Mouse (Mus musculus): Measurements from ENCODE around the gene Ryr1. TPM values are rescaled to one million over a fixed set of nuclear protein-coding genes. Genes with fewer than 3 reads are reported as not detected.

The Ryr1 gene
- polyA plus RNA-seq, 1 experiment from 2014 or later, result 19.7 TPM

DNA sequence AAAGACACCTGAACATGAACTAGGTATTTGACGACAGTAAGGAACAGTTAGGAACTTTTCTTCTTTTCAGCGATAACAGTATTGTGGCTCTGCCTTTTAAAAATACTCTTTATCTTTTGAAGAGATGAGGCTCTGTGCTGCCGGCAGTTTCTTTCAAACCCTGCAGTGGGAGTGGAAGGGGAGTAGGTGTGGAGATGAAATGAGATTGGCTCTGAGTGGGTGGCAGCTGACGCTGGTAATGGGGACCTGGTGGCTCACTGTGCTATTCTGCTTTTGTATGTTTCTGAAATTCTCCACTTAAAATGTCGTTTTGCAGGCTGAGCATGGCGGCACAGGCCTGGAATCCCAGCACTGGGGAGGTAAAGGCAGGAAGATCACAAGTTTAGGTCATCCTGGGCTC is 36.2 kb downstream of the Ryr1 start:
- no peaks in the 10 kb centered on the region for H3K36me3 ChIP-seq (ENCODE audit: control insufficient read depth, insufficient read depth)
- no peak overlapping the region for H3K27ac ChIP-seq (ENCODE audit: low read length)
- H3K4me1 ChIP-seq (replicated peaks; ENCODE audit: control insufficient read depth, insufficient read depth, low read length), result no peaks in the 10 kb centered on the region
- no peak overlapping the region for H3K9ac ChIP-seq (replicated peaks; ENCODE audit: low read depth, low read length)
- H3K4me3 ChIP-seq (replicated peaks; ENCODE audit: low read length), result no peak overlapping the region
- WGBS, result 72% methylated on average over 6 of the region's 6 CpGs
- no peaks in the 10 kb centered on the region for H3K9me3 ChIP-seq (ENCODE audit: control insufficient read depth, low read length)
- no peak overlapping the region for H3K4me2 ChIP-seq (ENCODE audit: low read length)
- ATAC-seq, result no peak
- no peaks in the 10 kb centered on the region for H3K27me3 ChIP-seq (replicated peaks; ENCODE audit: control insufficient read depth, insufficient read depth, low read length)

DNA sequence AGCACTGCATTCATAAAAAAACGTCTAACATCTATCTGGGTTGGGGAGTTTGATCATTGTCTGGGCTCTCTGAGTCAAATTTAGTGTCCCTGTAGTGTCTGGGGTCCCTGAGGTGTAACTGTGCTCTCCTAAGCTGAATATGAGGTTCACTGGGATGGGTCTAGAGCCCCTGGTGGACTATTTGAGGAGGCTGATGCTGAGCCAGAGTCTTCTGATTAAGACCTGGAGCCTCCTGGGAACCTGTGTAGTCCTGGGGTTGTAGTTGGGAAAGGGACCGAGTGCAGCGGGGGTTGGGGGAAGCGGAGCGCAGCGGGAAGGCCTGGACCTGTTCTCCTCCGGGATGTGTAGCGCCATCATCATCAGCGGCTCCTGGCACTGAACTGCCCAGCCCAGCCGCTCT is 38.1 kb downstream of the Ryr1 start:
- no peaks in the 10 kb centered on the region for H3K27me3 ChIP-seq (replicated peaks; ENCODE audit: control insufficient read depth, insufficient read depth, low read length)
- H3K27ac ChIP-seq (ENCODE audit: low read length), result no peak overlapping the region
- H3K4me2 ChIP-seq (ENCODE audit: low read length), result no peak overlapping the region
- no peak overlapping the region for H3K9ac ChIP-seq (replicated peaks; ENCODE audit: low read depth, low read length)
- no peak for ATAC-seq
- no peaks in the 10 kb centered on the region for H3K4me1 ChIP-seq (replicated peaks; ENCODE audit: control insufficient read depth, insufficient read depth, low read length)
- WGBS, result 91% methylated on average over 10 of the region's 10 CpGs
- no peaks in the 10 kb centered on the region for H3K9me3 ChIP-seq (ENCODE audit: control insufficient read depth, low read length)
- H3K36me3 ChIP-seq (ENCODE audit: control insufficient read depth, insufficient read depth), result no peaks in the 10 kb centered on the region
- H3K4me3 ChIP-seq (replicated peaks; ENCODE audit: low read length), result no peak overlapping the region

DNA sequence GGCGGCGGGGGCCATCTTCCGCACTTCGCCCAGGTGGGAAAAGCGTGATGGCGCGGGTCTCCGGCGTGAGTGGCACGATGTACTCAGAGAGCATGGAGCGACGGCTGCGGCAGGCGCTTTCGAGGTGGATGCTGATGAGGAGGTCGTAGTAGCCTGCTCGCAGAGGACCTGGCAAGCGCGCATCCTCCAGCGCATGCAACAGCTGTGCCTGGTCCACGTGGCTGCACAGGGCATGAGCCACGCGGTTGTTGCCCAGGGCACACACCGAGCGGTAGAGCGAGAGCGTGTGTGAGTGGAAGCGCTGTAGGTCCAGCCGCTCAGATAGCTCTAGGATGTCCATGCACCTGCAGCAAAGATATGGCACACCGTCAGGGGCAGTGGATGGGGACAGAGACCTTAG is 39.0 kb downstream of the Ryr1 start:
- Histone ChIP-seq H3K27ac (ENCODE audit: low read length) (no peak overlapping the region), H3K4me1 (replicated peaks; ENCODE audit: control insufficient read depth, insufficient read depth, low read length) (no peaks in the 10 kb centered on the region), H3K9me3 (ENCODE audit: control insufficient read depth, low read length) (no peaks in the 10 kb centered on the region), H3K27me3 (replicated peaks; ENCODE audit: control insufficient read depth, insufficient read depth, low read length) (no peaks in the 10 kb centered on the region), H3K4me2 (ENCODE audit: low read length) (no peak overlapping the region), H3K36me3 (ENCODE audit: control insufficient read depth, insufficient read depth) (no peaks in the 10 kb centered on the region), H3K4me3 (replicated peaks; ENCODE audit: low read length) (no peak overlapping the region), H3K9ac (replicated peaks; ENCODE audit: low read depth, low read length) (no peak overlapping the region)
- ATAC-seq, result no peak
- 91% methylated on average over 30 of the region's 30 CpGs for WGBS

DNA sequence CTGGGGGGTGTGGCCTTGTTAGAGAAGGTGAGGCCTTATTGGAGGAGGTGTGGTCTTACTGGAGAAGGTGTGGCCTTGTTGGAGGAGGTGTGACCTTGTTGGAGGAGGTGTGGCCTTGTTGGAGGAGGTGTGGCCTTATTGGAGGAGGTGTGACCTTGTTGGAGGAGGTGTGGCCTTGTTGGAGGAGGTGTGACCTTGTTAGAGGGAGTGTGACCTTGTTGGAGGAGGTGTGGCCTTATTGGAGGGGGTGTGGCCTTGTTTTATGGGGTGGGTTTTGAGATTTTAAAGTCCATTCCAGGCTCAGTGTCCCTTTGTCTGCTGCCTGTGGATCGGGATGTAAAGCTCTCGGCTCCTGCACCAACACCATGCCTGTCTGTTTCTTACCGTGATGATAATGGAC is 40.6 kb downstream of the Ryr1 start:
- no peak overlapping the region for H3K9ac ChIP-seq (replicated peaks; ENCODE audit: low read depth, low read length)
- no peaks in the 10 kb centered on the region for H3K9me3 ChIP-seq (ENCODE audit: control insufficient read depth, low read length)
- no peak overlapping the region for H3K4me2 ChIP-seq (ENCODE audit: low read length)
- no peak overlapping the region for H3K4me3 ChIP-seq (replicated peaks; ENCODE audit: low read length)
- no peaks in the 10 kb centered on the region for H3K27me3 ChIP-seq (replicated peaks; ENCODE audit: control insufficient read depth, insufficient read depth, low read length)
- no peak for ATAC-seq
- H3K27ac ChIP-seq (ENCODE audit: low read length), result no peak overlapping the region
- H3K4me1 ChIP-seq (replicated peaks; ENCODE audit: control insufficient read depth, insufficient read depth, low read length), result no peaks in the 10 kb centered on the region
- H3K36me3 ChIP-seq (ENCODE audit: control insufficient read depth, insufficient read depth), result no peaks in the 10 kb centered on the region
- 91% methylated on average over 3 of the region's 3 CpGs for WGBS

DNA sequence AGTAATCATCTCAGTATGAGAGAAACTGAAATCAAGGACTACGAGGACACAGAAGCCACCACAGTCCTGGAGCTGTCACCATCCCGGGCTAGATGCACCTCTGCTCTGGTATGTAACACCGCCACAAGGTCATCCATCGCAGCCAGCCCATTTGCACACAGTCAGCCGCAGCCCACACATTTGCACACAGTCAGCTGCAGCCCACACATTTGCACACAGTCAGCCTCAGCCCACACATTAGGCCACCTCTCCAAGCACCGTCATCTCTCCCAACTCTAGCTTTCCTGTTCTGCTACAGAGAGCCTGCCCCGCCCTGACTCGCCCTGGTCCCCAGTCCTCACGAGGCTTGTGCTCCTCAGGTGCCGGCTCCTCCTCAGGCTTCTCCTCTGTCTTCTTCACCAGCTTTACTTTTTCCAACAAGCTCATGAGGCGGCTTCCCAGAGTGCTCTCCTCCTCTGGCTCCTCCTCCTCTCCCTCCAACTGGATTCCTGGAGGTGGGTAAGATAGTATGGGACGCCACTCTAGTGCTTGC is 45.5 kb downstream of the Ryr1 start:
- WGBS, result 82% methylated on average over 12 of the region's 12 CpGs
- no peak overlapping the region for H3K9ac ChIP-seq (replicated peaks; ENCODE audit: low read depth, low read length)
- no peaks in the 10 kb centered on the region for H3K36me3 ChIP-seq (ENCODE audit: control insufficient read depth, insufficient read depth)
- no peaks in the 10 kb centered on the region for H3K4me1 ChIP-seq (replicated peaks; ENCODE audit: control insufficient read depth, insufficient read depth, low read length)
- no peak for ATAC-seq
- H3K27me3 ChIP-seq (replicated peaks; ENCODE audit: control insufficient read depth, insufficient read depth, low read length), result no peaks in the 10 kb centered on the region
- H3K4me3 ChIP-seq (replicated peaks; ENCODE audit: low read length), result no peak overlapping the region
- no peak overlapping the region for H3K4me2 ChIP-seq (ENCODE audit: low read length)
- no peaks in the 10 kb centered on the region for H3K9me3 ChIP-seq (ENCODE audit: control insufficient read depth, low read length)
- no peak overlapping the region for H3K27ac ChIP-seq (ENCODE audit: low read length)

DNA sequence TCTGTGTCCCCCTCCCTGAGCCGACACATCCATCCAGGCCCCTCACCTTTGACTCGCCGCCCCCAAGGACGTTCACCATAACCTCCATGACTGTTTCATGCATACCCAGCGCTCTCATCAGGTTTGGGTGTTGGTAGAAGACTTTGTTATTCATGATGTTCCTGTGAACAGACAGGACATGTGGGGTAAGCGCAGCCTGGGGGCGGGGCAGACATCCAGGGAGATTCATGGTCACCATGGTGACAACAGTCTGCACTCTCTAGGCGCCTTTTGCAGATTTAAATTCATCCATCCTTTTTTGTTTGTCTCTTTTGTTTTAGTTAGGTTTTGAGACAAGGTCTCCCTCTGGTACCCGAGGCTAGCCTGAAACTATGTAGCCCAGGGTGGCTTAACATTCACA is 48.0 kb downstream of the Ryr1 start:
- H3K9ac ChIP-seq (replicated peaks; ENCODE audit: low read depth, low read length), result no peak overlapping the region
- no peaks in the 10 kb centered on the region for H3K36me3 ChIP-seq (ENCODE audit: control insufficient read depth, insufficient read depth)
- no peaks in the 10 kb centered on the region for H3K27me3 ChIP-seq (replicated peaks; ENCODE audit: control insufficient read depth, insufficient read depth, low read length)
- 70% methylated on average over 9 of the region's 9 CpGs for WGBS
- no peak overlapping the region for H3K4me3 ChIP-seq (replicated peaks; ENCODE audit: low read length)
- ATAC-seq, result no peak
- H3K9me3 ChIP-seq (ENCODE audit: control insufficient read depth, low read length), result no peaks in the 10 kb centered on the region
- H3K4me1 ChIP-seq (replicated peaks; ENCODE audit: control insufficient read depth, insufficient read depth, low read length), result peaks cover 10% of the 10 kb centered on the region
- no peak overlapping the region for H3K27ac ChIP-seq (ENCODE audit: low read length)
- H3K4me2 ChIP-seq (ENCODE audit: low read length), result no peak overlapping the region

DNA sequence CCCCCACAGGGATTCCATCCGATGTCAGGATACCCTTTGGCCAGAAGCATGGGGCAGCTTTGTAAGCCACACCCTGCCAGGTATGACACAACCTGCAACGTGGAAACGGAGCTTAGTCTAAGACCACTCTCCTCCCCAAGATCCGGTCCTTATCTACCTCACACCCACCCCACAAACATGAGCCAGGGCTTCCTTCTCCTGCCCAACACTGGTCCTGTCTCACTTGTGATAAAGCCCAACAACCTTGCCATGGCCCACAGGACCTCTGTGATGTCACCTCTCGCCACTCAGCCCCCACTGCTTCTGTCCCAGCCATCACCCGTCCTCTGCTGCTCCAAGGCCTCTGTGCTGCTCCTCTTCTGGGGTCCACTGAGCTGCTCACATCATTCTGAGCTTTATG is 49.8 kb downstream of the Ryr1 start:
- WGBS, result 81% methylated on average over 6 of the region's 6 CpGs
- H3K36me3 ChIP-seq (ENCODE audit: control insufficient read depth, insufficient read depth), result no peaks in the 10 kb centered on the region
- H3K4me3 ChIP-seq (replicated peaks; ENCODE audit: low read length), result no peak overlapping the region
- peaks cover 23% of the 10 kb centered on the region for H3K4me1 ChIP-seq (replicated peaks; ENCODE audit: control insufficient read depth, insufficient read depth, low read length)
- no peak for ATAC-seq
- no peak overlapping the region for H3K9ac ChIP-seq (replicated peaks; ENCODE audit: low read depth, low read length)
- H3K9me3 ChIP-seq (ENCODE audit: control insufficient read depth, low read length), result no peaks in the 10 kb centered on the region
- H3K4me2 ChIP-seq (ENCODE audit: low read length), result no peak overlapping the region
- no peaks in the 10 kb centered on the region for H3K27me3 ChIP-seq (replicated peaks; ENCODE audit: control insufficient read depth, insufficient read depth, low read length)
- no peak overlapping the region for H3K27ac ChIP-seq (ENCODE audit: low read length)

DNA sequence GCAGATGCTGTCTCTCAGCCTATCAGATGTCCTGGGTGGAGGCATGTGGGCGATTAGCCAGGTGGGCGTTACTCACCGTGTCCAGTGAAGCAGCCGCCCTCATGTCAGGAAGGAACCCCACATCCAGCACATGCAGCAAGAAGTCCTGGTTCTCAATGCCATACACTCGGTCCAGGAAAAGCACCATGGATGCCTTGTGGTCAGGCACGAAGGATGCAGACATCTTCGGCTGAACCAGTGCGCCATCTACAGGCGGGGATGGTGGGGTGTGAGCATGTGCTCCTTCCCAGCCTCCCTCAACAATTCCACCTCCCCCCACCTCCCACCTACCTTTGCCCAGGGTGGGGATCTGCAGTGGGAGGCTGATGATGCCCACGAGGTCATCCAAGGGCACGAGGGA is 52.3 kb downstream of the Ryr1 start:
- H3K4me2 ChIP-seq (ENCODE audit: low read length), result peak overlapping the region; percentile 69
- no peak overlapping the region for H3K27ac ChIP-seq (ENCODE audit: low read length)
- WGBS, result 33% methylated on average over 11 of the region's 11 CpGs
- no peaks in the 10 kb centered on the region for H3K9me3 ChIP-seq (ENCODE audit: control insufficient read depth, low read length)
- H3K27me3 ChIP-seq (replicated peaks; ENCODE audit: control insufficient read depth, insufficient read depth, low read length), result no peaks in the 10 kb centered on the region
- H3K4me1 ChIP-seq (replicated peaks; ENCODE audit: control insufficient read depth, insufficient read depth, low read length), result peaks cover 34% of the 10 kb centered on the region
- H3K9ac ChIP-seq (replicated peaks; ENCODE audit: low read depth, low read length), result peak overlapping the region; percentile 30
- H3K36me3 ChIP-seq (ENCODE audit: control insufficient read depth, insufficient read depth), result no peaks in the 10 kb centered on the region
- ATAC-seq, result no peak
- peak overlapping the region; percentile 48 for H3K4me3 ChIP-seq (replicated peaks; ENCODE audit: low read length)

DNA sequence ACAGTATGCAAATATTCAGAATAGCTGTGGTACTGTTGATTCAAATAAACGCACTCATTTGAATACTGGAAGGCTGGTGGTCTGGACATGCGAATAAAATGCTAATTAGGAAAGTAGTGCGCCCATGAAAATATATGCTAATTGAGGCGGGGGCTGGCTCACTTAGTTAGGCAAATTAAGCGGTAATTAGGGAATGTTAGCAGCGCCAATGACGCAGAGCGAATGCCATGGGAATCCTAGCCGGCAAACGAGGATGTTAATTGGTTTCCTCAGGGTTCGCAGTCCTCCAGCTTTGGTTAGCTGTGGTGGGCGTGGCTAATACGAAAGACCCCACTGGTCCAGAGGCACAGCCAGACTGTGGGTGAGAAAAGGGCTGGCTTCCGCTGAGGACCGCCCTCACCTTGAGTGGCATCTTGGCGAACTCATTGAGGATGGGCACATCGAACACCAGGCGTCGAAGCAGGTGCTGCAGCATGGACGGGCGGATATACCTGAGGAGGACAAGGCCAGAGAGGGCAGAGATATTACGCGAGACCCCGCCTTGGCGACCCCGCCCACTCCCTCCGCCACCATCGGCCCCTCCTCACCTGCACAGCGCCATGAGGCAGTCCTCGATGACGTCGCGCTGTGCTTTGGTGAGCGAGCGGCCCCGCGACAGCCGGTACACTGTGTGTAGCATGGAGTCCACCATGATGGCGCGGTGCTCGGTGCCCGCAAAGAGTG is 53.6 kb downstream of the Ryr1 start:
- Histone ChIP-seq H3K4me2 (ENCODE audit: low read length) (peak overlapping the region; percentile 69), H3K27ac (ENCODE audit: low read length) (peak overlapping the region; percentile 99), H3K27me3 (replicated peaks; ENCODE audit: control insufficient read depth, insufficient read depth, low read length) (no peaks in the 10 kb centered on the region), H3K9me3 (ENCODE audit: control insufficient read depth, low read length) (no peaks in the 10 kb centered on the region), H3K4me1 (replicated peaks; ENCODE audit: control insufficient read depth, insufficient read depth, low read length) (peaks cover 34% of the 10 kb centered on the region), H3K36me3 (ENCODE audit: control insufficient read depth, insufficient read depth) (no peaks in the 10 kb centered on the region), H3K4me3 (replicated peaks; ENCODE audit: low read length) (peak overlapping the region; percentile 48), H3K9ac (replicated peaks; ENCODE audit: low read depth, low read length) (peak overlapping the region; percentile 56)
- ATAC-seq, result peak; percentile 87
- WGBS, result 2% methylated on average over 42 of the region's 42 CpGs

All from forebrain, embryonic 16.5 days (tissue).